Mouse (Mus musculus) T-helper 17 cell (primary cell): ENCODE results near the gene Bap1.

Experiments used
- in situ Hi-C, 2 experiments: fragments of 300-600 bp; cut with MboI, MseI; formaldehyde crosslinking; loops; 1 replicate in 1 of 2; 2 replicates in 1 of 2; pipeline ENCODE4 v1.15.1; 2025; ENCODE audit warnings: high pct_unique_total_duplicates in 2 of 2

Gene Bap1

GRCm38 (mm10) chr14:31251084-31251604, at the start of gene Bap1, which contains the start of gene Phf7:
Gene Bap1, plus strand, starts transcription at chr14:31251450.
Gene Phf7, minus strand, starts transcription at chr14:31251317.
- in situ Hi-C loops, result no loop called here

GRCm38 (mm10) chr14:31204844-31205243, 46.4 kb upstream of the Bap1 start:
- in situ Hi-C loops, result loop anchor here (10.0 to 25.0 kb wide), 3 partner anchors 580 to 1730 kb away; partner anchors contain the start of gene Prkcd (in 1 of the 2)

GRCm38 (mm10) chr14:31205244-31205561, 46.0 kb upstream of the Bap1 start:
- in situ Hi-C loops, result loop anchor here (10.0 to 25.0 kb wide), 3 partner anchors 580 to 1730 kb away; partner anchors contain the start of gene Prkcd (in 1 of the 2)

- in situ Hi-C loops, result loop anchor here (10.0 to 25.0 kb wide), 3 partner anchors 581 to 1729 kb away; partner anchors contain the start of gene Prkcd (in 1 of the 2)
Measured at GRCm38 (mm10) chr14:31205562-31206467, 45.4 kb upstream of the Bap1 start.

GRCm38 (mm10) chr14:31206472-31206981, 44.7 kb upstream of the Bap1 start:
- in situ Hi-C loops, result loop anchor here (10.0 to 25.0 kb wide), 3 partner anchors 582 to 1728 kb away; partner anchors contain the start of gene Prkcd (in 1 of the 2)

GRCm38 (mm10) chr14:31207070-31207830, 44.0 kb upstream of the Bap1 start:
- in situ Hi-C loops, result loop anchor here (10.0 to 25.0 kb wide), 3 partner anchors 582 to 1728 kb away; partner anchors contain the start of gene Prkcd (in 1 of the 2)

- in situ Hi-C loops, result loop anchor here (10.0 to 25.0 kb wide), 3 partner anchors 583 to 1727 kb away; partner anchors contain the start of gene Prkcd (in 1 of the 2)
Measured at GRCm38 (mm10) chr14:31208084-31208483, 43.2 kb upstream of the Bap1 start, which contains the start of gene Tnnc1. Gene Tnnc1, plus strand, starts transcription at chr14:31208312.

- in situ Hi-C loops, result loop anchor here (10.0 to 25.0 kb wide), 3 partner anchors 584 to 1726 kb away; partner anchors contain the start of gene Prkcd (in 1 of the 2)
Measured at GRCm38 (mm10) chr14:31209133-31209557, 42.1 kb upstream of the Bap1 start.

GRCm38 (mm10) chr14:31211854-31212253, 39.4 kb upstream of the Bap1 start:
- in situ Hi-C loops, result loop anchor here in 1 of 2 experiments (25.0 kb wide), 1 partner anchor 975 kb away; no protein-coding TSS in a partner anchor

GRCm38 (mm10) chr14:31212499-31212898, 38.8 kb upstream of the Bap1 start:
- in situ Hi-C loops, result loop anchor here in 1 of 2 experiments (25.0 kb wide), 1 partner anchor 975 kb away; no protein-coding TSS in a partner anchor

- in situ Hi-C loops, result loop anchor here in 1 of 2 experiments (25.0 kb wide), 1 partner anchor 973 kb away; no protein-coding TSS in a partner anchor
Measured at GRCm38 (mm10) chr14:31213868-31214267, 37.4 kb upstream of the Bap1 start.

GRCm38 (mm10) chr14:31214684-31215083, 36.6 kb upstream of the Bap1 start:
- in situ Hi-C loops, result loop anchor here (5.0 to 25.0 kb wide), 2 partner anchors 103 to 973 kb away; no protein-coding TSS in a partner anchor

GRCm38 (mm10) chr14:31215157-31216002, 35.9 kb upstream of the Bap1 start:
- in situ Hi-C loops, result loop anchor here (5.0 to 25.0 kb wide), 2 partner anchors 102 to 972 kb away; no protein-coding TSS in a partner anchor

- in situ Hi-C loops, result loop anchor here (5.0 to 25.0 kb wide), 2 partner anchors 100 to 970 kb away; no protein-coding TSS in a partner anchor
Measured at GRCm38 (mm10) chr14:31216846-31217245, 34.4 kb upstream of the Bap1 start, which contains the start of gene Nisch. Gene Nisch, minus strand, starts transcription at chr14:31216946.

GRCm38 (mm10) chr14:31217666-31218065, 33.6 kb upstream of the Bap1 start, which contains the start of gene Sema3g:
Gene Sema3g, plus strand, starts transcription at chr14:31217860.
- in situ Hi-C loops, result loop anchor here (5.0 to 25.0 kb wide), 2 partner anchors 100 to 970 kb away; no protein-coding TSS in a partner anchor

- in situ Hi-C loops, result no loop called here
Measured at GRCm38 (mm10) chr14:31226978-31227377, 24.3 kb upstream of the Bap1 start.

GRCm38 (mm10) chr14:31228234-31228633, 23.0 kb upstream of the Bap1 start:
- in situ Hi-C loops, result no loop called here

- in situ Hi-C loops, result no loop called here
Measured at GRCm38 (mm10) chr14:31230442-31230841, 20.8 kb upstream of the Bap1 start.

GRCm38 (mm10) chr14:31232404-31233069, 18.7 kb upstream of the Bap1 start:
- in situ Hi-C loops, result no loop called here
